Mouse (Mus musculus) embryo, embryonic 11.5 days (tissue): ENCODE results near the gene Pate2.
A peak's percentile ranks its signal among the peaks of the same experiment; 100 is the strongest.
"Not testable (repeated sequence)": the region's sequence is repeated elsewhere in the genome, so short reads cannot be mapped to it uniquely, and the experiment has no call there.

Source experiments
- DNase-seq: peaks from one replicate; pipeline ENCODE4 v3.0.0-alpha.2; 2012; ENCODE audit warnings: low read depth, low spot score

Gene Pate2

GRCm38 (mm10) chr9:35556494-35557102, 13.5 kb upstream of the Pate2 start:
- no peak for DNase-seq

GRCm38 (mm10) chr9:35558257-35559008, 11.7 kb upstream of the Pate2 start, which contains the start of the genes Ddx25 and Pus3:
Gene Ddx25 (minus strand): TSS chr9:35558528.
Gene Pus3 (plus strand): TSS chr9:35558595.
- peak; percentile 45 for DNase-seq

GRCm38 (mm10) chr9:35559009-35559890, 10.8 kb upstream of the Pate2 start:
- DNase-seq, result peak; percentile 87

- no peak for DNase-seq
Measured at GRCm38 (mm10) chr9:35561076-35561475, 9.0 kb upstream of the Pate2 start.

GRCm38 (mm10) chr9:35561583-35561982, 8.5 kb upstream of the Pate2 start:
- no peak for DNase-seq

- DNase-seq, result no peak
Measured at GRCm38 (mm10) chr9:35564536-35565240, 5.4 kb upstream of the Pate2 start.

- DNase-seq, result no peak
Measured at GRCm38 (mm10) chr9:35567995-35568394, 2.1 kb upstream of the Pate2 start.

GRCm38 (mm10) chr9:35570663-35571062, 579 bp downstream of the Pate2 start:
- no peak for DNase-seq

- DNase-seq, result no peak
Measured at GRCm38 (mm10) chr9:35574416-35574815, 4.3 kb downstream of the Pate2 start.

- no peak for DNase-seq
Measured at GRCm38 (mm10) chr9:35587674-35588073, 17.6 kb downstream of the Pate2 start.

- DNase-seq, result peak; percentile 27
Measured at GRCm38 (mm10) chr9:35592903-35593302, 22.8 kb downstream of the Pate2 start.

GRCm38 (mm10) chr9:35607647-35608405, 37.7 kb downstream of the Pate2 start:
- no peak for DNase-seq

GRCm38 (mm10) chr9:35611841-35612240, 41.8 kb downstream of the Pate2 start, which contains the start of gene Pate4:
Gene Pate4 (minus strand): TSS chr9:35611941.
- no peak for DNase-seq

- DNase-seq, result no peak
Measured at GRCm38 (mm10) chr9:35614005-35614404, 43.9 kb downstream of the Pate2 start.

- DNase-seq, result not testable (repeated sequence)
Measured at GRCm38 (mm10) chr9:35616784-35617183, 46.7 kb downstream of the Pate2 start.

- DNase-seq, result no peak
Measured at GRCm38 (mm10) chr9:35632981-35633380, 62.9 kb downstream of the Pate2 start.

- no peak for DNase-seq
Measured at GRCm38 (mm10) chr9:35648102-35648501, 78.0 kb downstream of the Pate2 start, which contains the start of gene Pate3. Gene Pate3 (minus strand): TSS chr9:35648202.

GRCm38 (mm10) chr9:35673557-35673956, 103.5 kb downstream of the Pate2 start:
- DNase-seq, result no peak

- DNase-seq, result no peak
Measured at GRCm38 (mm10) chr9:35687013-35687412, 116.9 kb downstream of the Pate2 start, which contains the start of gene Pate1. Gene Pate1 (minus strand): TSS chr9:35687390.

- DNase-seq, result no peak
Measured at GRCm38 (mm10) chr9:35691924-35692323, 121.8 kb downstream of the Pate2 start.
